Mouse (Mus musculus): ENCODE results near the gene Pde6b. TPM values are rescaled to one million over a fixed set of nuclear protein-coding genes. Genes with fewer than 3 reads are reported as not detected.
A peak's percentile ranks its signal among the peaks of the same experiment; 100 is the strongest.

Pde6b gene
- polyA plus RNA-seq, 1 experiment: not detected

DNA sequence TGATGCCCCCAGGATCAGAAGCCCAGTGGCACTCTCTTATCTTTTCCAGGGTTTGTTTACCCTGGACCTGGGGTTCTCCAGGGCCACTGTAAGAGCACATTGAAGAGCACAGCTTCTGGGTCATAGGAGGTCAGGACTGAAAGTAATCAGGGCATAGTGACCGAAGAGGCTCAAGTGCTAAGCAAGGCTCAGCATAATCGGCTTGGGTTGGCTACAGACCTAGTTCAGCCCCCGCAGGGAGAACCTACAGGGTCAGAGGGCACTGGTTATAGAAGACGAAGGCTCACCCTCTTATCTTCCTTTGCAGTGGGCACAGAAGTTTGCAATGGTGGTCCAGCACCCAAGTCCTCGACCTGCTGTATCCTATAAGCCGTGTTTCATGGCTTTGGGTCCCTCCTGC, 43.0 kb downstream of the Pde6b start:
- H3K4me3 ChIP-seq (ENCODE audit: low read depth, low read length): no peak overlapping the region
- H3K36me3 ChIP-seq (ENCODE audit: control insufficient read depth, insufficient read depth, low read length): peaks cover 31% of the 10 kb centered on the region
- no peaks in the 10 kb centered on the region for H3K27me3 ChIP-seq (ENCODE audit: control insufficient read depth, insufficient read depth, low read length)
- no peak overlapping the region for H3K27ac ChIP-seq (ENCODE audit: insufficient read depth, low read depth, low read length)
- WGBS: 87% methylated on average over 6 of the region's 6 CpGs
- TF ChIP-seq CTCF (IDR thresholded peaks at IDR 0.05; ENCODE audit: extremely low read depth, insufficient read length, insufficient replicate concordance, low read depth, low read length) (no peak), POLR2A (IDR thresholded peaks at IDR 0.05; ENCODE audit: low read depth, low read length) (no peak)
- H3K4me1 ChIP-seq (ENCODE audit: control insufficient read depth, insufficient read depth, insufficient read length, low read length): peaks cover 5% of the 10 kb centered on the region; the same call in 1 of the 2 replicates

DNA sequence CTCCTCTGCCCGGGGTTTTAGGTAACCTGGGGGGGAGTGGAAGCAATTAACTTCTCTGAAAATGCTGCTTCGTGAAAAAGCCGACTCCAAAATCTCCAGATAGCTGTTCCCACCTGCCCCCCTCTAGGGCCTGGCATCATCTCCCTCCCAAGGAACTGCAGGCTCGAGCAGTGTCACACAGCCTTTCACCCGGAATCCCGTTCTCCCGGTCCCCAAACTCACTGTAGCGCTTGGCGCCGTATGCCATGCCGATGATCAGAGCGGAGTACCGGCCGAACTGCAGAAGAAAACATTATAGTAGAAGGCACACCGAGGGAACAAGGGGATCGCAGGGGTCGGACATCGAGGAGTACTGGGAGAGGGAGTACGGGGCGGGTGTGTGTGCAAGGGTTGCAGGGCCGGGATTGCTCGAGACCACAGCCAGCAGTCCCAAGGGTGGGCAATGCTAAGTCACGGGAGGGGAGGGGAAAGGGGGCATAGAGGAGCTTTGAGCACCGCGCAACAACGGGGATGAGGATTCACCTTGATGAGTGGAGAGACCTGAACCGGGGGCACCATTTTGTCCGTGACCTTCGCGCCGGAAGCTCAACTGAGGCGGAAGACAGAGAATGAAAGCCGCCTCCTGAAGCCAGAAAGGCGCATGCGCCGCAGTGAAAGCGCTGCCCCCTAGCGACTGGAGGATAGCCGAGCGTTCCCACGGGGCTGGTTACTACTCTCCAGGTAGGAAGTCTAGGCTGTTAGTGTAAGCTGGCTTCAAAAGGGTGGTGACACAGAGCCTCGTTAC, 45.8 kb downstream of the Pde6b start, which contains the start of gene Atp5k:
Atp5k (minus strand) TSS at position 645 of the 784 bp plus-strand sequence.
- WGBS: 1% methylated on average over 42 of the region's 42 CpGs
- peak within 1 kb of the TSS; percentile 87 for H3K4me3 ChIP-seq (ENCODE audit: low read depth, low read length)
- H3K36me3 ChIP-seq (ENCODE audit: control insufficient read depth, insufficient read depth, low read length): peaks cover 30% of the 10 kb centered on the region
- H3K27me3 ChIP-seq (ENCODE audit: control insufficient read depth, insufficient read depth, low read length): no peaks in the 10 kb centered on the region
- H3K27ac ChIP-seq (ENCODE audit: insufficient read depth, low read depth, low read length): peak within 1 kb of the TSS; percentile 29
- peaks cover 5% of the 10 kb centered on the region; the same call in 1 of the 2 replicates for H3K4me1 ChIP-seq (ENCODE audit: control insufficient read depth, insufficient read depth, insufficient read length, low read length)
- TF ChIP-seq CTCF (IDR thresholded peaks at IDR 0.05; ENCODE audit: extremely low read depth, insufficient read length, insufficient replicate concordance, low read depth, low read length) (peak; percentile 88), POLR2A (IDR thresholded peaks at IDR 0.05; ENCODE audit: low read depth, low read length) (peak; percentile 40; the same call in 1 of the 2 replicates)

DNA sequence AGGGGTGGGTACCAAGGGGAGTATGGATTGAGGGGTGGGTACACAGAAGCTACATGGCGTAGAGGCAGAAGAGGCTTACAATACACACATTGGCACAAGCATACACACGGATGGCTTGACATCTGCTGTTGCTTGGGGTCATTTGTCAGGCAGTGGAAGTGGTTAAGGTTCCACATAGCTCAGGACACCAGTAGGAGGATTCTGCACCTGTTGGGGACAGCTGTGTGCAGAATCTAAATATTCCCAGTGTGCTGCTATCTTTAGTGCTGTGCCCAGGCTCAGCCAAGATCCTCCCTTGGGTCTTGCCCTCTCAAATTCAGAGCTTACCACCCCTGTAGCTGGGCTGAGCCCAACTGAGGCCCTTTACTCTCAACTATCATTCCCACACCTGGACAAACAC, 47.9 kb downstream of the Pde6b start:
- Histone ChIP-seq H3K27me3 (ENCODE audit: control insufficient read depth, insufficient read depth, low read length) (no peaks in the 10 kb centered on the region), H3K36me3 (ENCODE audit: control insufficient read depth, insufficient read depth, low read length) (peaks cover 14% of the 10 kb centered on the region), H3K4me3 (ENCODE audit: low read depth, low read length) (no peak overlapping the region), H3K27ac (ENCODE audit: insufficient read depth, low read depth, low read length) (no peak overlapping the region), H3K4me1 (ENCODE audit: control insufficient read depth, insufficient read depth, insufficient read length, low read length) (peaks cover 5% of the 10 kb centered on the region)
- 76% methylated on average over 2 of the region's 2 CpGs for WGBS
- no peak for TF ChIP-seq POLR2A (IDR thresholded peaks at IDR 0.05; ENCODE audit: low read depth, low read length)
- TF ChIP-seq CTCF (IDR thresholded peaks at IDR 0.05; ENCODE audit: extremely low read depth, insufficient read length, insufficient replicate concordance, low read depth, low read length): no peak

DNA sequence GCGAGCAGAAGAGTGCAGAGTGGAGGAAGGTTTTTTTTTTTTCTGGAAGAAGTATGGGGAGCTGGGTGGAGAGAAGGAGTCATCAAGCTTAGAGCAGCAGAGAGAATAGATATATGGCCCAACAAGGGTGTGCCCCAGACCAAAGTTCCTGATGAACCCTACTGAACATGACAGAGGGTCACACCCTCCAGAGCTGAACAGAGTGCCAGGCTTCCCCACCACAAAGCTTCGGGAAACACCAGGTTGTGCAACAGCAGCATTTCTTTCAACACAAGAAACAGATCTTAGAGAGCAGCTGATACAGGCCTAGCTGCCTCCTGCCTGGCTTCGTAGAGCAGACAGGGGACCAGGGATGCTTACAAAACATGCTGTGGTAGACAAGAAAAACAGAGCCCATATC, 58.8 kb downstream of the Pde6b start:
- H3K4me1 ChIP-seq (ENCODE audit: control insufficient read depth, insufficient read depth, insufficient read length, low read length): peaks cover 27% of the 10 kb centered on the region
- 36% methylated on average over 3 of the region's 3 CpGs for WGBS

DNA sequence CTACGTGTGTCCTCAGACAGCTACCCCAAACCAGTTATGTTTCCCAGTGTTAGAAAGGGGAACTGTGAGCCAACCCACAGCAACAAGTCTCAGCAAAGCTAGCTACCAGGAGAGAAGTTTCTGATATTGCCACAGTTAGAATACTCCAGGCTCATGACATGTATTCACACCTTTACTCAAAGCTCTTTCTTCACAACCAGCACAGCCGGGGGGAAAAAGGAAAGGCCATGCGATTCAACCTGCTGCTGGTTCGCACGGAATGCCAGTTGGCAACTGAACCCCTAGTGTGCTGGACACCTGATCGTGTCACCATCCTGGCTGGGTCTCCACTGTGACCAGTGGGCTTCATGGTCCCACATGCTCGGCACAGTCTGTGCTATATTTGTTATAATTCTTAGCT, 59.7 kb downstream of the Pde6b start:
- no peaks in the 10 kb centered on the region for H3K36me3 ChIP-seq (ENCODE audit: control insufficient read depth, insufficient read depth, low read length)
- no peak overlapping the region for H3K27ac ChIP-seq (ENCODE audit: insufficient read depth, low read depth, low read length)
- WGBS: 88% methylated on average over 7 of the region's 7 CpGs
- peaks cover 29% of the 10 kb centered on the region for H3K4me1 ChIP-seq (ENCODE audit: control insufficient read depth, insufficient read depth, insufficient read length, low read length)
- H3K27me3 ChIP-seq (ENCODE audit: control insufficient read depth, insufficient read depth, low read length): no peaks in the 10 kb centered on the region
- no peak overlapping the region for H3K4me3 ChIP-seq (ENCODE audit: low read depth, low read length)
- TF ChIP-seq POLR2A (IDR thresholded peaks at IDR 0.05; ENCODE audit: low read depth, low read length): no peak

More for the DNA sequence above, 58.8 kb downstream of the Pde6b start:
- H3K4me3 ChIP-seq (ENCODE audit: low read depth, low read length): no peak overlapping the region
- no peaks in the 10 kb centered on the region for H3K27me3 ChIP-seq (ENCODE audit: control insufficient read depth, insufficient read depth, low read length)
- no peaks in the 10 kb centered on the region for H3K36me3 ChIP-seq (ENCODE audit: control insufficient read depth, insufficient read depth, low read length)
- H3K27ac ChIP-seq (ENCODE audit: insufficient read depth, low read depth, low read length): peak overlapping the region; percentile 27
- TF ChIP-seq CTCF (IDR thresholded peaks at IDR 0.05; ENCODE audit: extremely low read depth, insufficient read length, insufficient replicate concordance, low read depth, low read length) (no peak), POLR2A (IDR thresholded peaks at IDR 0.05; ENCODE audit: low read depth, low read length) (no peak)

DNA sequence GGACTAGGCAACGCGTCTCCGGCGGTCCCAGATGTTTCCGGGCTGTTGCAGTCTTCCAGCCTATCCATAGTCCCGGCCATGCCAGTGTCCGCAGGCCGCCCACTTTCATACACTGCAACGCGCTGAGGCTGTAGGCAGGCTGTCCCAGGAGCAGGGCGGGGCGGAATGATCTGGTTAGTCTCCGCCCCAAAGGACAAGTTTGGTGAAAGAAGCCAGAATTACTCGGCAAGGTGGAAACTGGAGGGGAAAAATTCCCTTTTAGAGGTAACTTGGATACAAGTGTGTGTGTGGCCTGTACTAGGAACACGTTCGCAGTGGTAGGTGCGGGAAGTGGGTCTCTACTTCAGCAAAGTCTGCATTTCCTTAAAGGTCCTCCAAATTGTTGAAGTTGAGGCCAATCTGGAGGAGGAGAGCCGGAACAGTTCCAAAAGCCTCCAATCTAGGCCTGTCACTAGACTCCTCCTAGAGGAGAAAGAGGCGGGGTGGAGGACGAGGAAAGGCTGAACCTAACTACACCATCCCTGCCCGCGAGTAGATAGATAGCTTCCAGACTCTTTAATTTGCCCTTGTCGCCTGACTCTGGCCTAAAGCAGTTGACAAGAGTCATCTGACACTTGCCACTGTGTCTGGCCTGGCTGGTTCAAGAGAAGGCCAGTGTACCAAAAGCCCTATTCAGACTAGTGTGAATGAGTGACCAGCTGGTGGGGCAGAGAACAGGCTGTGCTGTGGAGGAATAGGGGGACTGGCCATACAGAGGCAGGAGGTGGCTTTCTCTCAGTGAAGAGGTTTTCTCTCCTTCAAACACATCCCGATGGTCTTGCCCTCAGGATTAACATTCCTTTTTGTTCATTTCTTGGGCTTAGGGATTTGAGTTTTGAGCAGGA, 60.8 kb downstream of the Pde6b start, which contains the start of gene Mfsd7a:
Mfsd7a (minus strand) TSS at position 107 of the 884 bp plus-strand sequence.
- Histone ChIP-seq H3K36me3 (ENCODE audit: control insufficient read depth, insufficient read depth, low read length) (no peaks in the 10 kb centered on the region), H3K27me3 (ENCODE audit: control insufficient read depth, insufficient read depth, low read length) (no peaks in the 10 kb centered on the region), H3K4me1 (ENCODE audit: control insufficient read depth, insufficient read depth, insufficient read length, low read length) (peaks cover 32% of the 10 kb centered on the region), H3K27ac (ENCODE audit: insufficient read depth, low read depth, low read length) (peak within 1 kb of the TSS; percentile 79), H3K4me3 (ENCODE audit: low read depth, low read length) (peak within 1 kb of the TSS; percentile 69)
- WGBS: 5% methylated on average over 24 of the region's 24 CpGs
- no peak for TF ChIP-seq CTCF (IDR thresholded peaks at IDR 0.05; ENCODE audit: extremely low read depth, insufficient read length, insufficient replicate concordance, low read depth, low read length)
- TF ChIP-seq POLR2A (IDR thresholded peaks at IDR 0.05; ENCODE audit: low read depth, low read length): no peak; the same call in 1 of the 2 replicates
